14 mouse cellular contexts compared by ENCODE assay signal in the genomic region with DNA sequence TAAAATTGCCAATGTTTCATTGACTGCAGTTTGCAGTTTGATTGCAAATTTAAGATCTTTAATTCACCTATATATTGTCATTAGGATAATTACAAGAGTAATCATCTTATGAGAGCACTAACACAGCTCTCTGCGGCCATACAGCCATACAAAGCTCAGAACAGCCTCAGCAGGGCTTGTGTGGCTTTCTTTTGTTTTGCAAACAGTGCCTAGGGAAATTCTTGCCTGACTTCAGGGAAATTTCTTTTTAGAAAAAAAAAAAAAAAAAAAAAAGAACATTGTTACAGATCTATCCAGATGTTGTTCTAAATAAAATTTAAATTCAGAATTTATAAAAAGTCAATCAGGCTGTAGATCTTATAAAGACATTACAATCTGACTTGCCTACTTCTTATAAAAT. TPM values are rescaled to one million over a fixed set of nuclear protein-coding genes. Genes with fewer than 3 reads are reported as not detected.
A peak's percentile ranks its signal among the peaks of the same experiment; 100 is the strongest.
DNase-seq lines count a peak whose midpoint lies in the region; TF ChIP-seq lines count a peak whose summit lies in the region.
"Not testable (repeated sequence)": the region's sequence is repeated elsewhere in the genome, so short reads cannot be mapped to it uniquely, and the experiment has no call there.
"Had no signal": no experiment of that assay in that cellular context is flagged by ENCODE, and none has a peak within 500 bp of the region (broad histone marks: within the 10 kb centered on the region; RNA-seq: fewer than 3 reads in every experiment).

No protein-coding gene starts in this region.

- not testable (repeated sequence) for H3K36me3 ChIP-seq in ES-E14 (ENCODE audit: control insufficient read depth, insufficient read depth, low read length, poor library complexity, severe bottlenecking)

- not testable (repeated sequence) for H3K9me3 ChIP-seq in ES-E14 (ENCODE audit: control insufficient read depth, insufficient read depth, low read depth, low read length)

- not testable (repeated sequence) for H3K27ac ChIP-seq in ES-E14 (ENCODE audit: insufficient read depth, low read depth, low read length, poor library complexity, severe bottlenecking)

- in situ Hi-C loops in ES-E14 (cut with MboI; ENCODE audit: low sequenced_read_pairs in 2 of 2, unreplicated experiment in 2 of 2) = not testable (repeated sequence)

- H3K4me1 ChIP-seq in ES-E14 (ENCODE audit: control insufficient read depth in 2 of 2, insufficient read depth in 2 of 2, low read length in 2 of 2, poor library complexity in 1 of 2) = not testable (repeated sequence)

- DNase-seq in ES-CJ7 (ENCODE audit: low read depth, low spot score) = peak; percentile 31
- DNase-seq in ES-E14 (ENCODE audit: low read depth, low spot score) = not testable (repeated sequence)
- peak; percentile 63 for DNase-seq in R1 (ENCODE audit: low read depth, low spot score)

- not testable (repeated sequence) for H3K9ac ChIP-seq in ES-E14 (ENCODE audit: insufficient read depth, low read depth, low read length, poor library complexity, severe bottlenecking)

- not testable (repeated sequence) for H3K4me3 ChIP-seq in ES-E14 (ENCODE audit: insufficient read depth in 1 of 2, low read depth in 1 of 2, low read length in 2 of 2, poor library complexity in 1 of 2, severe bottlenecking in 1 of 2)

TF ChIP-seq in ES-E14, 5 proteins besides CTCF, POLR2A, EP300 and RAD21:
- peak; percentile 69; the same call in 1 of the 2 replicates for TF ChIP-seq ZNF384 (IDR thresholded peaks at IDR 0.05; ENCODE audit: low read depth, low read length)

RNA-seq across cellular contexts. Expression of gene Olfr486, which starts 20.2 kb away (rescaled TPM):
- not detected in 2 replicates for total RNA-seq in ES-E14 (2012; rRNA removed)
- total RNA-seq: adrenal gland, adult 18-20 months; adrenal gland, adult 2 months; adrenal gland, adult 8-10 months; adrenal gland, postnatal 10 days; adrenal gland, postnatal 14 days; adrenal gland, postnatal 25 days; adrenal gland, postnatal 36 days; adrenal gland, postnatal 4 days; CH12.LX; G1E; MEL had no signal

RNA-seq across cellular contexts. Expression of gene Olfr487, which starts 21.7 kb away (rescaled TPM):
- total RNA-seq in ES-E14 (2012; rRNA removed) = not detected in 2 replicates
- total RNA-seq: adrenal gland, adult 18-20 months; adrenal gland, adult 2 months; adrenal gland, adult 8-10 months; adrenal gland, postnatal 10 days; adrenal gland, postnatal 14 days; adrenal gland, postnatal 25 days; adrenal gland, postnatal 36 days; adrenal gland, postnatal 4 days; CH12.LX; MEL had no signal

RNA-seq across cellular contexts. Expression of gene Olfr485, which starts 33.0 kb away (rescaled TPM):
- total RNA-seq in ES-E14 (2012; rRNA removed) = not detected in 2 replicates
- total RNA-seq: adrenal gland, adult 18-20 months; adrenal gland, adult 2 months; adrenal gland, adult 8-10 months; adrenal gland, postnatal 10 days; adrenal gland, postnatal 14 days; adrenal gland, postnatal 25 days; adrenal gland, postnatal 36 days; adrenal gland, postnatal 4 days; CH12.LX; G1E; MEL had no signal
